ENCODE assay signal across 8 mouse cellular contexts in the genomic region with DNA sequence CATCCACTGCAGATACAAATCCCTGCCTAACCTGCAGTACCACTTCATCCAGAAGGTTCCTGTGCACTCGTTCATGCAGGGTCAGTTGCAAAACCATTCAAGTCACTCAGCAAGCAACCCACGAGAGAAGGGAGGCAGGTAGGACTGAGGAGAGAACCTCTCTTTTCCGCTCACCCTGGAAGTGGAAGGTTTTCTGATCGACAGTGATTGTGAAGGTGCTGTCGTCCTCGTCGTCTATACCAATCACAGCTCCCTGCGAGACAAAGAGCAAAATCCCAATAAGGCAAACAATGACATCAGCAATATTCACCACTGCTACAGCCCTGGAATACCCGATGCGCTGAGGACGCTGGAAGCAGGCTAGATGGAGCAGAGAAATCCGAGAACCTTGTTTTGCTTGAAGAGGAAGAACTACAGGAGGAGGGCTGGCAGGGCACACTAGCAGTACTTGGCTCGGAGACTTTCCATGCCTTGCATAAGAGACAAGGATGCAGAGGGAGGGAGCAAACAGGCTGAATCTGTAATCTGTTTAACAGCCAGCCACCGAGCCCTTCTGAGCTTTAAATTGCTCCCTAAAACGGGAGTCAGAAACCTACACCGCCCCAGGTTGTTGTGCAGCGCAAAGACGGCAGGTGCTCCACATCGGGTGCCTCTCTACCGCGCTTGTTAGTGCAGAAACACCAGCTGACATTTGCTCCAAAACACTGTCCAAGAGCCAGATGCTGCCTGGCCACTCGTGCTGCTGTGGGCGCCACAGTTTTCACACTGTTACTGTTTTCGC. TPM values are rescaled to one million over a fixed set of nuclear protein-coding genes. Genes with fewer than 3 reads are reported as not detected.
DNase-seq lines count a peak whose midpoint lies in the region; ATAC-seq lines count a peak whose summit lies in the region.

No protein-coding gene starts in this region.

- peak; percentile 37 for DNase-seq in adrenal gland, adult 2 months
- no peak for DNase-seq in adrenal gland, postnatal 4 days (ENCODE audit: low spot score in 2 of 2)
- DNase-seq in cerebellum, adult 8-10 months, result peak; percentile 59
- DNase-seq in gastrocnemius, postnatal 14 days, result peak; percentile 57
- no peak for DNase-seq in natural killer cell, adult 2 months (ENCODE audit: low spot score in 2 of 2)

- intact Hi-C loops in gastrocnemius, postnatal 14 days (cut with DNase I; ENCODE audit: low total_unique reads), result no loop called here

- H3K4me1 ChIP-seq in intestine, embryonic 15.5 days (replicated peaks), result peaks cover 5% of the 10 kb centered on the region; the same call in 1 of the 2 replicates
- H3K4me1 ChIP-seq in limb, embryonic 13.5 days, result peaks cover 5% of the 10 kb centered on the region
- H3K4me1 ChIP-seq in neural tube, embryonic 14.5 days (ENCODE audit: control insufficient read depth, insufficient read depth, low read length), result peaks cover 13% of the 10 kb centered on the region; the same call in 1 of the 2 replicates

- H3K9me3 ChIP-seq in intestine, embryonic 15.5 days, result no peaks in the 10 kb centered on the region
- no peaks in the 10 kb centered on the region for H3K9me3 ChIP-seq in limb, embryonic 13.5 days
- H3K9me3 ChIP-seq in neural tube, embryonic 14.5 days (ENCODE audit: control insufficient read depth, low read length), result no peaks in the 10 kb centered on the region

- peak overlapping the region; percentile 52 for H3K4me2 ChIP-seq in intestine, embryonic 15.5 days (replicated peaks)
- H3K4me2 ChIP-seq in limb, embryonic 13.5 days (replicated peaks), result peak overlapping the region; percentile 41
- H3K4me2 ChIP-seq in neural tube, embryonic 14.5 days (ENCODE audit: low read depth, low read length), result peak overlapping the region; percentile 45

- WGBS in intestine, embryonic 15.5 days, result 28% methylated on average over 24 of the region's 24 CpGs
- 36% methylated on average over 24 of the region's 24 CpGs for WGBS in limb, embryonic 13.5 days
- WGBS in neural tube, embryonic 14.5 days, result 27% methylated on average over 24 of the region's 24 CpGs

- H3K27ac ChIP-seq in intestine, embryonic 15.5 days, result no peak overlapping the region
- H3K27ac ChIP-seq in limb, embryonic 13.5 days, result no peak overlapping the region
- H3K27ac ChIP-seq in neural tube, embryonic 14.5 days (ENCODE audit: low read depth, low read length), result peak overlapping the region; percentile 79

- no peaks in the 10 kb centered on the region for H3K36me3 ChIP-seq in intestine, embryonic 15.5 days
- H3K36me3 ChIP-seq in limb, embryonic 13.5 days, result peaks cover 6% of the 10 kb centered on the region; the same call in 1 of the 2 replicates
- no peaks in the 10 kb centered on the region for H3K36me3 ChIP-seq in neural tube, embryonic 14.5 days (ENCODE audit: control insufficient read depth, insufficient read depth, low read length)

- H3K27me3 ChIP-seq in intestine, embryonic 15.5 days (replicated peaks), result no peaks in the 10 kb centered on the region
- H3K27me3 ChIP-seq in limb, embryonic 13.5 days, result no peaks in the 10 kb centered on the region
- no peaks in the 10 kb centered on the region for H3K27me3 ChIP-seq in neural tube, embryonic 14.5 days (ENCODE audit: control insufficient read depth, insufficient read depth, low read length)

- peak overlapping the region; percentile 6; the same call in 1 of the 2 replicates for H3K4me3 ChIP-seq in intestine, embryonic 15.5 days (replicated peaks)
- H3K4me3 ChIP-seq in limb, embryonic 13.5 days, result no peak overlapping the region
- peak overlapping the region; percentile 33 for H3K4me3 ChIP-seq in neural tube, embryonic 14.5 days (ENCODE audit: low read depth, low read length)

- no peak overlapping the region for H3K9ac ChIP-seq in intestine, embryonic 15.5 days
- no peak overlapping the region for H3K9ac ChIP-seq in limb, embryonic 13.5 days
- peak overlapping the region; percentile 59 for H3K9ac ChIP-seq in neural tube, embryonic 14.5 days (replicated peaks; ENCODE audit: low read depth, low read length)

- peak; percentile 31; the same call in 1 of the 2 replicates for ATAC-seq in intestine, embryonic 15.5 days
- ATAC-seq in limb, embryonic 13.5 days (ENCODE audit: low FRiP score, low read depth), result peak; percentile 44; the same call in 1 of the 2 replicates
- ATAC-seq in neural tube, embryonic 14.5 days (ENCODE audit: low read depth), result peak; percentile 70

RNA-seq across cellular contexts. Expression of gene Osbpl9, which starts 45.4 kb away (rescaled TPM):
- 100 to 1,000 TPM; 112 to 168 TPM for total RNA-seq in adrenal gland, adult 2 months (2021)
- polyA plus RNA-seq in adrenal gland, adult 2 months (2012; rRNA removed), result 63.2 and 68.5 TPM in 2 replicates
- 100 to 1,000 TPM; 116 to 120 TPM for total RNA-seq in adrenal gland, postnatal 4 days (2021)
- total RNA-seq in gastrocnemius, postnatal 14 days (2021), result 100 to 1,000 TPM in 1 of 2 experiments, 10 to 100 TPM in 1; 76.2 to 100 TPM
- 48.7 and 56.1 TPM in 2 replicates for polyA plus RNA-seq in intestine, embryonic 15.5 days (2015; fragmentation: Nextera tagmentation; extraction: Ambion mirVana)
- polyA plus RNA-seq in limb, embryonic 13.5 days (2015; fragmentation: Nextera tagmentation; extraction: Ambion mirVana), result 68.7 and 69.0 TPM in 2 replicates
- 89.2 and 98.8 TPM in 2 replicates for polyA plus RNA-seq in neural tube, embryonic 14.5 days (2014; fragmentation: Nextera tagmentation; extraction: Ambion mirVana)

Comparison
In these comparisons a context has a peak if more than half of its experiments do, and no peak if none do; other contexts are left out.
1. DNase-seq: peak in adrenal gland, adult 2 months (single experiment), cerebellum, adult 8-10 months (single experiment) and gastrocnemius, postnatal 14 days (single experiment); none in adrenal gland, postnatal 4 days (0 of 2) and natural killer cell, adult 2 months (0 of 2).
2. Peak in every context shown above with its lines, with median percentiles within 50 percentile points of each other: ATAC-seq and H3K4me2 ChIP-seq.